Mouse (Mus musculus) embryonic fibroblast, embryonic 13.5 days (primary cell): ENCODE data around the gene Sfn.

ENCODE experiments used
- CTCF ChIP-seq: IDR thresholded peaks from 2 replicates; pipeline ENCODE4 v1.5.1; 2011; ENCODE audit warnings: mild to moderate bottlenecking, control low read depth, low read length, moderate library complexity, borderline replicate concordance; ENCODE audit not compliant: insufficient read depth
- POLR2A ChIP-seq: IDR thresholded peaks from 2 replicates; pipeline ENCODE4 v1.6.1; 2011; ENCODE audit warnings: low read depth, mild to moderate bottlenecking, control low read depth, low read length, moderate library complexity

GRCm38 (mm10) chr4:133625621-133626071, 23.7 kb upstream of the Sfn start:
- no peak for TF ChIP-seq POLR2A
- TF ChIP-seq CTCF: no peak
